Mouse (Mus musculus): ENCODE results near the gene Rab4b.

GRCm38 (mm10) chr7:27161744-27162143, 17.0 kb downstream of the Rab4b start:
- TF ChIP-seq CTCF (IDR thresholded peaks at IDR 0.05; ENCODE audit: control insufficient read depth, insufficient read depth, insufficient read length) = no peak
- TF ChIP-seq MAX (IDR thresholded peaks at IDR 0.05) = no peak
- no peak for TF ChIP-seq USF1 (IDR thresholded peaks at IDR 0.05; ENCODE audit: low read depth)
- TF ChIP-seq MYOG (IDR thresholded peaks at IDR 0.05; ENCODE audit: control insufficient read depth, extremely low read depth, insufficient read length) = no peak
- no peak for TF ChIP-seq CEBPB (IDR thresholded peaks at IDR 0.05; ENCODE audit: low read depth)
